Mouse (Mus musculus) limb, embryonic 14.5 days (tissue): ENCODE data around the gene Mrpl19. TPM values are rescaled to one million over a fixed set of nuclear protein-coding genes. Genes with fewer than 3 reads are reported as not detected.

ENCODE experiments used
- ATAC-seq: fragments of 200-750 bp; cut with Nextera tagmentation; 2 replicates; pipeline ENCODE4 v1.8.0; 2017; ENCODE audit warnings: low read depth, moderate number of reproducible peaks, moderate TSS enrichment; ENCODE audit not compliant: low FRiP score
- DNase-seq: peaks from one replicate; pipeline ENCODE4 v3.0.0-alpha.2; 2015; ENCODE audit warnings: low spot score
- H3K27ac ChIP-seq: fragments of 300-500 bp; sonication (generic); replicated peaks from 2 replicates; pipeline ENCODE4 v1.5.1; 2014; ENCODE audit warnings: low read depth, mild to moderate bottlenecking, low read length, moderate library complexity, mixed read lengths
- H3K27me3 ChIP-seq: fragments of 300-500 bp; sonication (generic); 2 replicates; pipeline ENCODE4 v1.6.1; 2014; ENCODE audit warnings: low read length, mixed read lengths; ENCODE audit not compliant: control insufficient read depth, insufficient read depth
- H3K36me3 ChIP-seq: fragments of 300-500 bp; sonication (generic); 2 replicates; pipeline ENCODE4 v1.6.1; 2014; ENCODE audit warnings: mild to moderate bottlenecking, low read length, moderate library complexity, mixed read lengths; ENCODE audit not compliant: control insufficient read depth, insufficient read depth
- H3K4me1 ChIP-seq: fragments of 300-500 bp; sonication (generic); 2 replicates; pipeline ENCODE4 v1.6.1; 2014; ENCODE audit warnings: antibody characterized with exemption, low read length, mixed read lengths; ENCODE audit not compliant: control insufficient read depth, insufficient read depth
- H3K4me2 ChIP-seq: fragments of 300-500 bp; sonication (generic); replicated peaks from 2 replicates; pipeline ENCODE4 v1.6.1; 2014; ENCODE audit warnings: low read depth, mild to moderate bottlenecking, low read length, moderate library complexity; ENCODE audit not compliant: severe bottlenecking
- H3K4me3 ChIP-seq: fragments of 300-500 bp; sonication (generic); replicated peaks from 2 replicates; pipeline ENCODE4 v1.5.1; 2014; ENCODE audit warnings: low read length
- H3K9ac ChIP-seq: fragments of 300-500 bp; sonication (generic); 2 replicates; pipeline ENCODE4 v1.6.1; 2014; ENCODE audit warnings: mild to moderate bottlenecking, low read depth, low read length, moderate library complexity; ENCODE audit not compliant: severe bottlenecking
- H3K9me3 ChIP-seq: fragments of 300-500 bp; sonication (generic); 2 replicates; pipeline ENCODE4 v1.6.1; 2016; ENCODE audit warnings: low read length; ENCODE audit not compliant: control insufficient read depth
- POLR2A ChIP-seq: fragments of 200-500 bp; IDR thresholded peaks from 2 replicates; pipeline ENCODE4 v1.8.0; 2012; ENCODE audit warnings: inconsistent platforms, mild to moderate bottlenecking, moderate library complexity, borderline replicate concordance; ENCODE audit not compliant: insufficient read depth, insufficient read length; ENCODE audit errors: extremely low read depth
- WGBS: fragments of 180-500 bp; shearing (Covaris S2); extraction: QIAGEN DNeasy Blood & Tissue Kit; methylation state at CpG from one replicate; pipeline ENCODE4 v1.1.7; 2014; 5-methylcytosine and 5-hydroxymethylcytosine counted together
- polyA plus RNA-seq, 2 experiments: library from polyadenylated mRNA; depleted of rRNA in 1 of 2; stranded (reverse) in 1 of 2; unstranded in 1 of 2; fragments of >200 nt; fragmentation: Nextera tagmentation in 1 of 2; extraction: Ambion mirVana in 1 of 2; gene quantifications; 2 replicates each; pipeline versions ENCODE4 v1.2.1 to v1.2.3; 2012 to 2014

The Mrpl19 gene
- polyA plus RNA-seq, 2 experiments, result 12.4 to 39.2 TPM

- WGBS, result 94% methylated on average over 4 of the region's 4 CpGs
- Histone ChIP-seq H3K9ac (no peak overlapping the region), H3K4me1 (no peaks in the 10 kb centered on the region), H3K4me3 (no peak overlapping the region), H3K9me3 (no peaks in the 10 kb centered on the region), H3K27me3 (no peaks in the 10 kb centered on the region), H3K36me3 (peaks cover 91% of the 10 kb centered on the region), H3K4me2 (no peak overlapping the region), H3K27ac (no peak overlapping the region)
- no peak for TF ChIP-seq POLR2A
- no peak for DNase-seq
- no peak for ATAC-seq
Observed at GRCm38 (mm10) chr6:81956399-81956798, 9.4 kb downstream of the Mrpl19 start.

DNA sequence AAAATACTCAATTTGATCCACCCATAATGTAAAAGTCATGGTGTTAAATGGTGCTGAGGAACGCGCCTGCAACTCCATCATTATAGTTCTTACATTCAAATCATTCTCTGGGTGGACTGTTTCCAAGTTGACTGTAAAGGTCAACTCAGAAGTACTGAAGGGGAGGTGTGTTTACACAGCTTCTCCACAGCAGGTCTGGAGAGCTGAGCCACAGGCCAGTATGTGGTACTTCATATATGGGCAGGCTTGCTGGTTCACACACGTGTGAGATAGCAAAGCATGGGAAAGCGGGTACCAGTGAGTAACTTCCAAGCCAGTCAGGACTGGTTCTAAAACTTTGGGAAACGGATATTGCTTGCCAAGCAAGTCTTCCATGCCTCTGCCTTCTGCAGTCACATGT lies 10.6 kb downstream of the Mrpl19 start:
- H3K9ac ChIP-seq, result no peak overlapping the region
- WGBS, result 91% methylated on average over 5 of the region's 5 CpGs
- no peak overlapping the region for H3K4me2 ChIP-seq
- no peak for TF ChIP-seq POLR2A
- no peak overlapping the region for H3K4me3 ChIP-seq
- no peak for DNase-seq
- H3K27me3 ChIP-seq, result no peaks in the 10 kb centered on the region
- H3K9me3 ChIP-seq, result no peaks in the 10 kb centered on the region
- ATAC-seq, result no peak
- no peak overlapping the region for H3K27ac ChIP-seq
- H3K36me3 ChIP-seq, result peaks cover 92% of the 10 kb centered on the region
- no peaks in the 10 kb centered on the region for H3K4me1 ChIP-seq

GRCm38 (mm10) chr6:81946906-81947305 lies 18.9 kb downstream of the Mrpl19 start:
- 95% methylated on average over 6 of the region's 6 CpGs for WGBS
- no peak overlapping the region for H3K9ac ChIP-seq
- no peaks in the 10 kb centered on the region for H3K4me1 ChIP-seq
- no peak for ATAC-seq
- no peak for DNase-seq
- no peak overlapping the region for H3K27ac ChIP-seq
- H3K9me3 ChIP-seq, result no peaks in the 10 kb centered on the region
- no peaks in the 10 kb centered on the region for H3K27me3 ChIP-seq
- no peak overlapping the region for H3K4me3 ChIP-seq
- H3K4me2 ChIP-seq, result no peak overlapping the region
- H3K36me3 ChIP-seq, result peaks cover 84% of the 10 kb centered on the region
- no peak for TF ChIP-seq POLR2A

DNA sequence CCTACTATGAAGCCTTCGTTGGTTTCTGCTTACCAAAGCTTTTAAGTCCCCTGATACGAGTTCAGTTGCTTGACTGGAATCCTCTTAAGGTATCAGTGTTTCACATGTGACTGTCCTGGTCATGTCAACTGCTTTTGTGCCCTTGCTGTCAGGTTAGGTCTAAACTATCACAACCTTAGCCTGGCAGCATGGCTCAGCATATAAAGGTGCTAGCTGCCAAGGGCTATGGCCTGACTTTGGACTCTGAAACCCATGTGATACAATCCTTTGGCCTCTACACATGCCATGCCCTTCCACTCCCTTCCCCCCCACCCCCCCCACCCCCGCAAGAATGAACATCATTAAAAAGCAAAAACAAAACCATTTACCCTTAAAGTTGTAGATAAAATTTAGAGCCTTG lies 21.3 kb downstream of the Mrpl19 start:
- WGBS, result 90% methylated on average over 3 of the region's 3 CpGs
- Histone ChIP-seq H3K4me2 (no peak overlapping the region), H3K4me3 (no peak overlapping the region), H3K9me3 (no peaks in the 10 kb centered on the region), H3K36me3 (peaks cover 83% of the 10 kb centered on the region), H3K4me1 (no peaks in the 10 kb centered on the region), H3K9ac (no peak overlapping the region), H3K27me3 (no peaks in the 10 kb centered on the region), H3K27ac (no peak overlapping the region)
- no peak for DNase-seq
- ATAC-seq, result no peak
- TF ChIP-seq POLR2A, result no peak

- WGBS, result 89% methylated on average over 2 of the region's 2 CpGs
- no peak for ATAC-seq
Observed at GRCm38 (mm10) chr6:81943281-81943680, 22.5 kb downstream of the Mrpl19 start.

GRCm38 (mm10) chr6:81941718-81942117 lies 24.0 kb downstream of the Mrpl19 start:
- DNase-seq (no peak), ATAC-seq (no peak)
- Histone ChIP-seq H3K36me3 (peaks cover 78% of the 10 kb centered on the region), H3K27ac (no peak overlapping the region), H3K4me3 (no peak overlapping the region), H3K27me3 (no peaks in the 10 kb centered on the region), H3K9ac (no peak overlapping the region), H3K4me2 (no peak overlapping the region), H3K4me1 (no peaks in the 10 kb centered on the region), H3K9me3 (no peaks in the 10 kb centered on the region)
- WGBS, result 90% methylated on average over 5 of the region's 5 CpGs
- TF ChIP-seq POLR2A, result no peak

More at GRCm38 (mm10) chr6:81943281-81943680, 22.5 kb downstream of the Mrpl19 start:
- peaks cover 82% of the 10 kb centered on the region for H3K36me3 ChIP-seq
- DNase-seq, result no peak
- H3K4me3 ChIP-seq, result no peak overlapping the region
- no peak overlapping the region for H3K9ac ChIP-seq
- H3K9me3 ChIP-seq, result no peaks in the 10 kb centered on the region
- TF ChIP-seq POLR2A, result no peak
- no peak overlapping the region for H3K4me2 ChIP-seq
- no peaks in the 10 kb centered on the region for H3K27me3 ChIP-seq
- no peaks in the 10 kb centered on the region for H3K4me1 ChIP-seq
- no peak overlapping the region for H3K27ac ChIP-seq
